Mouse (Mus musculus): Measurements from ENCODE around the gene Als2. TPM values are rescaled to one million over a fixed set of nuclear protein-coding genes. Genes with fewer than 3 reads are reported as not detected.

The Als2 gene
- polyA plus RNA-seq, 1 experiment from 2014 or later, result 22.5 TPM

DNA sequence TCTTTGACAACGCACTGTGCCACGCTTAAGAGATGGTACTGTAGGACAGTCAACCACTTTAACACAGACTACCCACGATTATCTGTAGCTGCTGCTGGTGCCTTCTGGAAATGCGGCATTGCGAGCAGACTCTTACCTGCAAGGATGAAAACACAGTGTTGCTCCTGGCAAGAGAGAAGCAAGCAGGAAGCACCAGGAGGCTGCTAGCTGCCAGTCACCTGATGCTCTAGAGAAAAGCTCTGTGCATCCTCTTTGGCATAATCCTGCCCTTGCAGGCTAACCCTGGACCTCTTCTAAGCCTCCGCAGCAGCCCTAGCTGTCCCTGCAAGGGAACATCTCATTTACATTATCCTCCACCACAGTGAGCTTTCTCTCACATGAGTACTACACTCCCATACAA, 75.6 kb downstream of the Als2 start:
- H3K36me3 ChIP-seq, result 0 out of 2 replicates have a peak, but pooled peaks cover 6% of the 10 kb centered on the region
- H3K27ac ChIP-seq (replicated peaks), result no peak overlapping the region
- no peak overlapping the region for H3K4me2 ChIP-seq (replicated peaks)
- no peaks in the 10 kb centered on the region for H3K9me3 ChIP-seq
- no peak overlapping the region for H3K4me3 ChIP-seq
- WGBS, result 70% methylated on average over 6 of the region's 6 CpGs
- H3K27me3 ChIP-seq, result 0 out of 2 replicates have a peak, but pooled peaks cover 4% of the 10 kb centered on the region
- no peak for ATAC-seq (ENCODE audit: low FRiP score, low read depth)
- H3K9ac ChIP-seq (replicated peaks), result no peak overlapping the region
- H3K4me1 ChIP-seq, result peaks cover 7% of the 10 kb centered on the region; the same call in 1 of the 2 replicates

DNA sequence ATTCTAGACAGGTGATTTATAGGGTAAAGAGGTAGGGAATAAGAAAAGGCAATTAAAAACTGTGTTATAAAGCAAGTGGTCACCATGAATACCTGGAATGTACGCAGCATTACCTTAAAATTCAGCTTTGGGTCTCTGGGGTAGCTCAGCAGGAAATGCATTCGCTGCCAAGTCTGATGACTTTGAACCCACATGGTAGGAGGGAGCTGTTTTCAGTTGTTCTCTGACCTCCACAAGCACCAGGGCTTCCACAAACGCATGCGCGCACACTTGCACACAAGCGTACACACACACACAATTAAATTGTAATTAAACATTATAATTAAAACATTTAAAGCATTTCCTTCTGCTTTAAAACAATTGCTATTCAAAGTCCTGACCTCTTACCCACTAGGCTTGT, 76.2 kb downstream of the Als2 start:
- ATAC-seq (ENCODE audit: low FRiP score, low read depth), result no peak
- Histone ChIP-seq H3K4me1 (peaks cover 7% of the 10 kb centered on the region; the same call in 1 of the 2 replicates), H3K27me3 (0 out of 2 replicates have a peak, but pooled peaks cover 4% of the 10 kb centered on the region), H3K4me3 (no peak overlapping the region), H3K9me3 (no peaks in the 10 kb centered on the region), H3K4me2 (replicated peaks) (no peak overlapping the region), H3K27ac (replicated peaks) (no peak overlapping the region), H3K9ac (replicated peaks) (no peak overlapping the region), H3K36me3 (0 out of 2 replicates have a peak, but pooled peaks cover 6% of the 10 kb centered on the region)
- WGBS, result 84% methylated on average over 6 of the region's 6 CpGs

DNA sequence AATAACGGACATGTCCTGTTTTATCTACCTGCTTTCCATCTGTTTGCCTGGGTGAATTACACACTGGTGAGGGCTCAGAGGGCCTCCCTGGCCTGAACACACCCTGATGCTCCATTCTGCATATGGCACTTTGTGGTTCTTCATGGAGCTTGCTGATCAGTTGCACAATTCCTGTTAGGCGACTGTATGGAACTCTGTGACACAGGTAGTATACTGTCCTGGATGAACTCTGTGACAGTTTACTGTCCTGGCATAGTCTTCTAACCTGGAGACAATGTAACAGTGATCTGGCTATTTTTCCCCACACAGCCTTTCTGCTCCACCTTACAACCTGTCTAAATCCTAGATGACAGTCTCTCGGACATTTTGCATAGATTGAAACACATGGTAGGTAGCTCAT, 77.9 kb downstream of the Als2 start:
- H3K4me1 ChIP-seq, result peaks cover 7% of the 10 kb centered on the region; the same call in 1 of the 2 replicates
- H3K27me3 ChIP-seq, result 0 out of 2 replicates have a peak, but pooled peaks cover 4% of the 10 kb centered on the region
- no peak overlapping the region for H3K27ac ChIP-seq (replicated peaks)
- no peak for ATAC-seq (ENCODE audit: low FRiP score, low read depth)
- no peaks in the 10 kb centered on the region for H3K9me3 ChIP-seq
- no peak overlapping the region for H3K4me2 ChIP-seq (replicated peaks)
- 0 out of 2 replicates have a peak, but pooled peaks cover 6% of the 10 kb centered on the region for H3K36me3 ChIP-seq
- no peak overlapping the region for H3K9ac ChIP-seq (replicated peaks)
- H3K4me3 ChIP-seq, result no peak overlapping the region
- WGBS, result 94% methylated on average over 3 of the region's 3 CpGs

DNA sequence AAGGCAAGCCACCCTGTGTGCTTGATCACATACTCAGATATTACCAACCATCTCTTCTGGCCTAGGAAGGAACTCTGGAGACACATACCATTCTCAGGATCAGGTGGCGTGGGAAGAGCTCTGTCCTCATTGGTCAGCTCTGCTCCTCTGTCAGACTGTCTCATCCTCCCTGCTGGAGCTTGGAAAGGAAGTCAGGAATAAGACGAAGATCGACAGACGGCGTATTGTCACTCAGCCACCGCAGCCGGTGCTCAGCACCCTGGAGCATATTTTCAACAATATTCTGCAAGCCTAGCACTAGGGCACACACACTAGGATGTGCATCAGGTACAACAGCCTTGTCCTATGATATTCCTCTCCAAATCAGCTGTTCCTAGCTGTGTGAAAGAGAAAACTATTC, 78.5 kb downstream of the Als2 start:
- no peak overlapping the region for H3K9ac ChIP-seq (replicated peaks)
- WGBS, result 85% methylated on average over 7 of the region's 7 CpGs
- H3K36me3 ChIP-seq, result 0 out of 2 replicates have a peak, but pooled peaks cover 6% of the 10 kb centered on the region
- H3K4me3 ChIP-seq, result no peak overlapping the region
- H3K4me2 ChIP-seq (replicated peaks), result no peak overlapping the region
- H3K4me1 ChIP-seq, result peaks cover 6% of the 10 kb centered on the region; the same call in 1 of the 2 replicates
- 0 out of 2 replicates have a peak, but pooled peaks cover 4% of the 10 kb centered on the region for H3K27me3 ChIP-seq
- no peak overlapping the region for H3K27ac ChIP-seq (replicated peaks)
- no peaks in the 10 kb centered on the region for H3K9me3 ChIP-seq
- ATAC-seq (ENCODE audit: low FRiP score, low read depth), result no peak

DNA sequence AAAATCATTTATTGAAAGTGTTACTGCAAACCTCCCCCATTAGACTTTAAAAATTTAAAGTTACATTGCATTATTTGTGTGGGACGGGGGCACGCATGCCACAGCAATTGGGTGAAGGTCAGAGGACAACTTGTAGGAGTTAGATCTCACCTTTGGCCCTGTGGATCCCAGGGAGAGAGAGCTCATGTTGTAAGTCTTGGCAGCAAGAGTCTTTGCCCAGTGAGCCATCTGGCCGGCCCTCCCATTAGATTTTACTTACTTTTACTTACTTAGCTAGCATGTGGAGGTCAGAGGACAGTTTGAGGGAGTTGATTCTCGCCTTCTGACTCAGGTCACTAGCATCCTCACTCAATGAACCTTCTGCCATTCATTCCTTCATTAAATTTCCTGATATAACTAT, 79.2 kb downstream of the Als2 start:
- 88% methylated on average over 4 of the region's 4 CpGs for WGBS
- Histone ChIP-seq H3K36me3 (0 out of 2 replicates have a peak, but pooled peaks cover under 1% of the 10 kb centered on the region), H3K4me3 (no peak overlapping the region), H3K4me2 (replicated peaks) (no peak overlapping the region), H3K27me3 (no peaks in the 10 kb centered on the region), H3K4me1 (no peaks in the 10 kb centered on the region), H3K27ac (replicated peaks) (no peak overlapping the region), H3K9ac (replicated peaks) (no peak overlapping the region), H3K9me3 (no peaks in the 10 kb centered on the region)
- ATAC-seq (ENCODE audit: low FRiP score, low read depth), result no peak

DNA sequence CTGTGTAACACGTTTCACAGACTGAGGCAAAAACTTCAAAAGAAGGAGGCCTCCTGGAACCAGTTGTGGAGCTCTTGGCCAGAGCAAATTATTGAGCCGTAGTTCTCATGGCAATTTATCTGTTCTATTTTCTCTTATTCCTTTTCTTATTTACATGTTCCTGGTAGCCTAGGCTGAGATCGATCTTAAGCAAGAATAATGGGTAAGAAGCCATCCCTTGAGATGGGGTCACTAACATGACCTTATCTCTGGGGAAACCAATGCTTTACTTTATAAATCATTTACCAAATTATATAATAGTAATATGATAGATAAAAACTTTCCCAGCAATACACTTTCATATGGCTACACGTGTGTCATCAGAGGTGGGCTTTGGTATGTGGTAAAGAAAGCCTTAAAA, 84.7 kb downstream of the Als2 start:
- 73% methylated on average over 4 of the region's 4 CpGs for WGBS
- no peak overlapping the region for H3K27ac ChIP-seq (replicated peaks)

DNA sequence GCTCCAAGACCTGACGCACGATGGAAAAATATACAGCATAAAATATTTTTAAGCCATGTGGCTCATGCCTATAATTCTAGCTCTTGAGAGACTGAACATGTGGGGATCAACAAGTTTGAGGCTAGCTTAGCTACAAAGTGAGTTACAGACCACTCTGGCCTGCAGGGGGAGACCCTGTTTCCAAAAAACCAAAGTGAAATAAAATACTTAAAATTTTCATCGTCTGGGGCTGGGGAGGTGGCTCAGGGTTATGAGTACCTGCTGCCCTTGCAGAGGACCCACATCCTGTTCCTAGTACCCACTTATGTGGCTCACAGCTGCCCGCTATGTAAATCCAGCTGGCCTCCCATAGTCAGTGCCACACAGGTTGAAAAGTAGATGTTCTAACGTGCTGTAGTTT, 86.5 kb downstream of the Als2 start:
- Histone ChIP-seq H3K36me3 (no peaks in the 10 kb centered on the region), H3K27ac (replicated peaks) (no peak overlapping the region), H3K4me2 (replicated peaks) (no peak overlapping the region), H3K27me3 (no peaks in the 10 kb centered on the region), H3K4me3 (no peak overlapping the region), H3K4me1 (no peaks in the 10 kb centered on the region), H3K9me3 (no peaks in the 10 kb centered on the region), H3K9ac (replicated peaks) (no peak overlapping the region)
- no peak for ATAC-seq (ENCODE audit: low FRiP score, low read depth)
- 86% methylated on average over 5 of the region's 5 CpGs for WGBS

More for the DNA sequence above, 84.7 kb downstream of the Als2 start:
- no peaks in the 10 kb centered on the region for H3K4me1 ChIP-seq
- ATAC-seq (ENCODE audit: low FRiP score, low read depth), result no peak
- H3K4me2 ChIP-seq (replicated peaks), result no peak overlapping the region
- no peaks in the 10 kb centered on the region for H3K9me3 ChIP-seq
- H3K9ac ChIP-seq (replicated peaks), result no peak overlapping the region
- no peak overlapping the region for H3K4me3 ChIP-seq
- H3K36me3 ChIP-seq, result no peaks in the 10 kb centered on the region
- H3K27me3 ChIP-seq, result no peaks in the 10 kb centered on the region

DNA sequence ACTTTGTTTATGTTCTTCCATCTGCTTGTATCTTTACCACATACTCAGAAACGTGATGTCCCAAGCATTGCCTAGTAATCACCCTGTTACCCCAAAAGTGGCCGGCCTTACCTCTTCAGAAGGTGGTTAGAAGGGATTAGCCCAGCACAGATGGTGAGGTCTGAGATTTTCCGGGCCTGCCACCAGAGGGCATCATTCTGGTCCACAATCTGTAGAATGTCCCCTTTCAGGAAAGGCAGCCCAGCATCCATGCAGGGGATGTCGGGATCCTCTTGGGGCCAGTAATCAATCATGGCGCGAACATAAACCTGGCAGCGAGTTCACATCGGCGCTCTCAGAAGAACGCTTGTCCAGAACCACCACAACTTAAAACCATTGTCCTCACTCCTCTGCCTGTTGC, 92.5 kb downstream of the Als2 start:
- WGBS, result 76% methylated on average over 10 of the region's 10 CpGs
- ATAC-seq (ENCODE audit: low FRiP score, low read depth), result no peak

DNA sequence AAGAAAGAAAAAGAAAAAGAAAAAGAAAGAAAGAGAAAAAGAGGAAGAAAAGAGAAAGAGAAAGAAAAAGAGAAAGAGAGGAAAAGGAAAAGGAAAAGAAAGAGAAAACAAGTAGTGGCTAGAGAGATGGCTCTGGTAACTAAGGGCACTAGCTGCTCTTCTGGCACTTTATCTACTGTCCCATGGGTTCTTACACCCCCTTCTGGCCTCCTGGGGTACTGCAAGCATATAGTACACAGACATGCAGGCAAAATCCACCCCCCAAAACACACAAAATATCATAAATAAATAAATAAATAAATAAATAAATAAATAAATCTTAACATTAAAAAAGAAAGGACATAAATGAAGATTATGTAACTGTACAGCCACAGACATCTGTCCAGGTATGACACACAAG, 94.2 kb downstream of the Als2 start:
- no peak overlapping the region for H3K9ac ChIP-seq (replicated peaks)
- H3K27me3 ChIP-seq, result no peaks in the 10 kb centered on the region

More for the DNA sequence above, 92.5 kb downstream of the Als2 start:
- no peak overlapping the region for H3K27ac ChIP-seq (replicated peaks)
- no peak overlapping the region for H3K4me3 ChIP-seq
- no peak overlapping the region for H3K9ac ChIP-seq (replicated peaks)
- H3K9me3 ChIP-seq, result no peaks in the 10 kb centered on the region
- H3K4me1 ChIP-seq, result no peaks in the 10 kb centered on the region
- no peaks in the 10 kb centered on the region for H3K36me3 ChIP-seq
- H3K27me3 ChIP-seq, result no peaks in the 10 kb centered on the region
- H3K4me2 ChIP-seq (replicated peaks), result no peak overlapping the region

DNA sequence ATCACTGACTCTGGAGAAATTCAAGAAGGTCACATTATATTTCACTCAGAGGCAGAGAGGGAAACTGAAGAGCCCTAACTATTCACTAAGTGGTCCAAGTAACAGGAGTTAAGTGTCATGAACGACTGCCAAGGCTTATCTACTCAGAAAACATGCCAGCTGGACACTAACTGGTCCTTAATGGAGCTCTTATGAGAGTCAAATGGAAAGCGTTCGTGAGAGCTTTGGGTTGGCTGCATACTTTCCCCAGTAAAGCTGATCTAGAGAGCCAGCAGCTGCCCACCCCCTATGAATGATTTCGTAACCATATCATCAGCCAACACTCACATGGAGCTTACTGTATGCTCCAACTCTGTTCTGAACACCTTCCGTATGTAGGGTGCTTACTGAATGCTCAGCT, 102.6 kb downstream of the Als2 start:
- Histone ChIP-seq H3K9ac (replicated peaks) (no peak overlapping the region), H3K4me2 (replicated peaks) (no peak overlapping the region), H3K4me1 (no peaks in the 10 kb centered on the region), H3K36me3 (no peaks in the 10 kb centered on the region), H3K9me3 (no peaks in the 10 kb centered on the region), H3K4me3 (no peak overlapping the region), H3K27me3 (no peaks in the 10 kb centered on the region), H3K27ac (replicated peaks) (no peak overlapping the region)
- 78% methylated on average over 5 of the region's 5 CpGs for WGBS
- ATAC-seq (ENCODE audit: low FRiP score, low read depth), result no peak

More for the DNA sequence above, 94.2 kb downstream of the Als2 start:
- Histone ChIP-seq H3K4me2 (replicated peaks) (no peak overlapping the region), H3K9me3 (no peaks in the 10 kb centered on the region), H3K36me3 (no peaks in the 10 kb centered on the region), H3K4me1 (no peaks in the 10 kb centered on the region), H3K27ac (replicated peaks) (no peak overlapping the region), H3K4me3 (no peak overlapping the region)
- no peak for ATAC-seq (ENCODE audit: low FRiP score, low read depth)

DNA sequence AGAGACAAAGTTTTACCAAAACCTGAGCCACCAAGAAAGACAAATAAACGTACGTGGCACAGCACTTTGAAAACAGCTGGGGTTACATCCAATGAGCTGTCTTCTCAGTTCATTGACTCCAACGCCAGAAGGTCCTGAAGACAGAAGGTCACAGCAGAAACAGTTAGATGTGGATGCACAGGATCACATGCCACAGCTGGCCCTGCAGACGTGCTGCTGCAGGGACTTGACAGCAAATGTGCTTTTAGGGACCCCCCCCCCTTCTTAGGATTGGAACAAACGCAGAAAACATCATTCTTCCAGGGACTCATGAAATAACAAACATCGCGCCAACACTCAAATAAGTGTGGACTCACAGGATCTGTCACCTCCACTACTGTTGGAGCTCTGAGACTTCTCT, 108.2 kb downstream of the Als2 start:
- no peak overlapping the region for H3K27ac ChIP-seq (replicated peaks)
- H3K4me2 ChIP-seq (replicated peaks), result no peak overlapping the region
- no peaks in the 10 kb centered on the region for H3K36me3 ChIP-seq
- H3K4me1 ChIP-seq, result no peaks in the 10 kb centered on the region
- no peaks in the 10 kb centered on the region for H3K9me3 ChIP-seq
- 78% methylated on average over 7 of the region's 7 CpGs for WGBS
- no peak for ATAC-seq (ENCODE audit: low FRiP score, low read depth)
- H3K4me3 ChIP-seq, result no peak overlapping the region
- no peaks in the 10 kb centered on the region for H3K27me3 ChIP-seq
- no peak overlapping the region for H3K9ac ChIP-seq (replicated peaks)

DNA sequence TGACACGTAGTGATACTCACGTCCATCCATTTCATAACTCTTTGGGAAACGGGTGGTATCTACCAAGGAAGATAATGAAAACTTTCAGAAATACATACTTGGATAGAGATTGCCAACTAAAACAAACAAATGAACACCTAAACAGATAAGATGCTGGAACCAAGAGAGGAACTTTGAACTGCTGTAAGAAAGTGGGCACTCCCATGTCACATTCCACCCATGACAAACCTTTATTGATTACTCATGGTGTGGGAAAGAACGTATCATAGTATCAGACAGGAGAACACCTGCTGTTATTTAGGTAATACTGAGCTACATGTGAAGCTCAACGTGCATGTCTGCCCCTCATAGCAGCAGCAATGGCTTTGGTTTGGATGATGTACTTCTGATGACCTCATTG, 111.5 kb downstream of the Als2 start:
- H3K27me3 ChIP-seq, result no peaks in the 10 kb centered on the region
- H3K4me3 ChIP-seq, result no peak overlapping the region
- 79% methylated on average over 5 of the region's 5 CpGs for WGBS
- H3K9me3 ChIP-seq, result no peaks in the 10 kb centered on the region
- no peak overlapping the region for H3K27ac ChIP-seq (replicated peaks)
- H3K4me1 ChIP-seq, result peaks cover 4% of the 10 kb centered on the region; the same call in 1 of the 2 replicates
- H3K9ac ChIP-seq (replicated peaks), result no peak overlapping the region
- H3K36me3 ChIP-seq, result no peaks in the 10 kb centered on the region
- H3K4me2 ChIP-seq (replicated peaks), result no peak overlapping the region
- no peak for ATAC-seq (ENCODE audit: low FRiP score, low read depth)

Measured in midbrain, embryonic 12.5 days (tissue).